Mouse (Mus musculus) right cerebral cortex, adult 2 months (tissue): ENCODE results near the gene Hipk3.

ENCODE experiments used
- DNase-seq, 2 experiments: peaks; one replicate each; pipeline ENCODE4 v3.0.0; 2021 to 2022; ENCODE audit warnings: low spot score in 2 of 2

Gene Hipk3

DNA sequence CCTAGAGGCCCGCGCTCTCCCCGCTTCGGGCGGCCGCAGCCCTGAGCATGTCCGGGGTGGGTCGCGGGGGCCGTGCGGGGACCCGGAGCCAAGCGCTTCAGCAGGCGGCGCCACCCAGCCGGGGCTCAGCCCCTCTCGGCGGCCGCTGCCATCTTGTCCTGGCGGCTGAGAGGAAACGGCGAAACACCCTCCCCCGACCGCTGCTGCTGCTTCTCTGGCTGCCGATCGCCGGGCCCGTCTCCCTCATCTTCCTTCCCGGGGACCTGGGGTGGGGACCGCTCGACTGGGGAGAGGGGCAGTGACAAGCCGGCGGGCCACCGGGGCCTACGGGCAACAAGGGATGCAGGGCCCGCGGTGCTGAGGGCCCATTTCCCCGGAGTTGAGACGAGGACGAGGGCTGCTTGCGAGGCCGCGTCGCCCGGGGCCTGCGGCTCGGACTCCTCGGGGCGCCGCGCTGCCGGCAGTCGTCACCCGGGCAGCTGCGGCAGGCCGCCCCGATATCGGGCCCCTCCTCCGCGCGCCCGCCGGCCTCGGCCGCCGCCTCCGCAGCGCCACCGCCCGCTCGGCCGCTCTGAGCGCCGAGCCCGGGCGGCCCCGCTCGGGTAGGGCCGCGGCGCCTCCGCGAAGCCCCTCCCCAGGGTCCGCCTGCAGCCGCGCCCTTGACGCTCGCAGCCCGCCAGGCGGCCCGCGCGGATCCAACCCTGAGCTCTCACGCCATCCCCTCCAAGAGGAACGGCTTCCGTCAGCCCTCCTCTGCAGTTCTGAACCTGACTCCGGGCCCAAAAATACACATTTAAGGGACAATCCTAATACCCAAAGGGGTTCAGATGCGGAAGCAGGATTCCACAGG lies at the start of gene Hipk3:
TSS of gene Hipk3 (minus strand) at position 496 of the 850 bp plus-strand sequence.
- DNase-seq = peak; percentile 65 to 77

DNA sequence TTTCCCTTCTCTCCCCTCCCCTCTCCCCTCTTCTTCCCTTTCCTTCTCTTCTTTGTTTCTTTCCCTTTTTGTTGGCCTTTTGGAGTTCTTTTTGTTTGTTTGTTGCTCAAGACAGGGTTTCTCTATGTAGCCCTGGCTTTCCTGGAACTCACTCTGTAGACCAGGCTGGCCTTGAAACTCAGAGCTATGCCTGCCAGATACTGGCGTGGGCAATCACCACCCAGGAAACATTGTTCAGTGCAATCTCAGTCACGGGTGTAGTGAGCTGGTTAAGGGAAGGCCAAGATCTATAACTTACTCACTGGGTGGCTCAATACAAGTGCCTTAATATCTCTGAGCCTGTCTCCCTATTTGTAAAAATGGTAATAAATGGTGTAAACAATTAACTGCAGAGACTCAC lies 46.0 kb upstream of the Hipk3 start:
- DNase-seq = no peak

DNA sequence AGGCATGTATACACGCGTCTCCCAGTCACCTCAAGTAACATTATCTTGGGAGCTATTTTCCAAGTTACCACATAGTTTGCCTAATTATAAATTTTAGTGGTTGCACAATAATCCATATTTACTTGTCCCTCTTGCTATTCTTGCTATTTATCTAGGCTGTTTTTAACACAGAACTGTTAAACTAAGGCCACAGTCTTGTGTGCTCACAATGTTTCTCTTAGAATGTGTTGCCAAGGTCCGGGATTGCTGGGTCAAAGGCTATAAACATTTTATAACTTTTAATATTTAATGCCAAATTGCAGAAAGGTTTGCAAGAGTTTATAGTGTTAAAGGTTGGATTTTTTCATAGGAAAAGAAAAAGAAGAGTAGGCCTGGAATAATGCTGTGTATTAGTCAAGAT lies 40.5 kb upstream of the Hipk3 start:
- no peak for DNase-seq

DNA sequence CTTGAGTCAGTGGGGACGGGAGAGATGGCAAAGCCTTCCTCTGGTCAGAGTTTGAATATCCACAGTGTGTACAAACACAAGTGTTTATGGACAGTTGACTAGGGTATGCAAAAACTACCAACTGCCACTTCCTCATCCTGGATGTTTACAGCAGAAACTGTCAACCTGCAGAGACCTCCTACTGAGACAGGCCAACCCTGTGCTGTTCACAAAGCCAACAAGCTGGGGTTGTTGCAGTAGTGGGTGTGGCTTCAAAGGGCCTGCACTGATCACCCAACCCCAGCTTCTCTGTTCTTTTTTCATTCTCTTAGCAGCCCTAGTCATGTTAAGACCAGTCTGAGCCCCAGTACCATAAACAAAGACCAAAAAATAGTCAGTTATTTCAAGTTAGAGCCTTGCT lies 38.3 kb upstream of the Hipk3 start:
- DNase-seq = no peak

DNA sequence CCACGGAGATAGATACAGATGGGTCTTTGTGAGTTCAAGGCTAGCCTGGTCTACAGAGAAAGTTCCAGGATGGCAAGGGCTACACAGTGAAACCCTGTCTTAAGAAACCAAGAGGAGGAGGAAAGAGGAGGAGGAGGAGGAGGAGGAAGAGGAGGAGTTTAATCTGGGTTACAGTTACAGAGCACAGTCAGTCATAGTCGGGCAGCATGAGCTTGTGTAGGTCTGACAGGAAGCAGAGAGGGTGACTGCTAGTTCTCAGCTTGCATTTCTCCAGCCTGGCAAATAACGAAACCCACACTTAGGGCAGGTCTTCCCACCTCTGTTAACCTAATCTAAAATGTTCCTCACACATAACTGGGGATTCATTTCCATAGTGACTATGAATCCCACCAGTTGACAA lies 32.3 kb upstream of the Hipk3 start:
- no peak for DNase-seq

DNA sequence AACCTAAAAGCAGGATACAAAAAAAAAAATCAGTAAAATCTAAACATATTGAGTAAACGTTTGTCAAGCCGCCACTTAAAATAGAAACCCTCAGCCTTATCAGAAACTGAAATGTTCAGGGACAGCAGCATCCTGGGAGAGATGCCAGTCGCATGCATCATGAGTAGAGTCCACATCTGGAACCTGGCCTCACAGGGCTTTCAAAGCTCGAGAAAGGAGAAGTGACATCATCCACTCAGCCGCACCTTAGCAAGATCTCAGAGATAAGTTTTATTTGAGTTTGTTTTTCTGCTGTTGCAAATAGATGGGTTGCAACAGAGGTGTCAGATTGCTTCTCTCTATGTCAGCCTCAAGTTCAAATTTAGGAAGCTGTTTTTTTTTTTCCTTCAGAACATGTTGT lies 31.3 kb upstream of the Hipk3 start:
- DNase-seq = peak in 1 of 2 experiments; percentile 10

DNA sequence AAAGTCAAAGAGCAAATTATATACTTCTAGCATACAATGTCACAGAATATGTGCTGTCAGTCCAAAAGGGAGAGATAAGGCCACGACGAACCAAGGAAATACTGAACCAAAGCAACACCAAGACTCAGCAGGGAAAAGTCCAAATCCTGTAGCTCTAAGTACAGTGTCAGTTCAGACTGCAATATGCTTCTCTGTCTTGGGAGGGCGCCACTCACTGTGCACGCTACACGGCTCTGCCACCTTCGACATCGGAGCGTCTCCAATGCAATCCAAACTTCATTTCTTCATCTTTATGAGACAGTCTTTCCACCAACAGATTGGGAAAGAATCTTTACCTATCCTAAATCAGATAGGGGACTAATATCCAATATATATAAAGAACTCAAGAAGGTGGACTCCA lies 17.4 kb upstream of the Hipk3 start:
- no peak for DNase-seq

DNA sequence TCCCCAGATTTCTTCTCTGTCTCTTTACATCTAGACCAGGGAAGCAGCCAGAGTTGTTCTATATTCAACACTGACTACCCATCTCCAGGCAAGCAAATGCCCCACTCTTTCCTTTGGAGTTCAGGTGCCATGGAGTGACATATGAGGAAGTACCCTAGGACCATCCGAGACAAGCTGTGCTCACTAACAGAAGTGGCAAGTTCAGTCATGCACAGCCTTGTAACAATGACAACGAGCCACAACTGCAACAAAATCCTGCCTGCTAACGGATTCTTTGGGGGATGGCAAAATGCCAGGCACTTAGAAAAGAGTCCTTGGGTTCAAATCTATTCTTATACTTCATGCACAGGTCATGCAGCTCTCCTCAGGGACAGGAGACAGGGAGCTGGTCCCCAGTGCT lies 8.1 kb upstream of the Hipk3 start:
- DNase-seq = no peak

DNA sequence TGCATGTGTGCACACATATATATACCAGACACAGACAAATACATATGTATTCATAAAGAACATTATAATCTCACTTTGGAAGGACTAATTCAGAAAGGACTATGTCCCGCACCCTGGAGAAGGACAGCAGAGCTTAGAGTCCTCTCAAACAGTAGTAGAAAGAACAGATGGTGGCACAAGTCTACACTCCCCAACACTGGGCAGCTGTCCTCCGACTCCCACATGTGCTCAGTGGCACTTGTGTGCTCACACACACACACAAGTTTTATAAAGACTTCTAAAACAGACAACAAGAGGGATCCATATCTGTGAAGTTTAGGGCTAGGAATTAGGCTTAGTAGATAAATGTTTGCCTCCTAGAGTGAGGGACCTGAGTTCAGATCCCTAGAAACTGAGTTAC lies 6.8 kb upstream of the Hipk3 start:
- DNase-seq = no peak

DNA sequence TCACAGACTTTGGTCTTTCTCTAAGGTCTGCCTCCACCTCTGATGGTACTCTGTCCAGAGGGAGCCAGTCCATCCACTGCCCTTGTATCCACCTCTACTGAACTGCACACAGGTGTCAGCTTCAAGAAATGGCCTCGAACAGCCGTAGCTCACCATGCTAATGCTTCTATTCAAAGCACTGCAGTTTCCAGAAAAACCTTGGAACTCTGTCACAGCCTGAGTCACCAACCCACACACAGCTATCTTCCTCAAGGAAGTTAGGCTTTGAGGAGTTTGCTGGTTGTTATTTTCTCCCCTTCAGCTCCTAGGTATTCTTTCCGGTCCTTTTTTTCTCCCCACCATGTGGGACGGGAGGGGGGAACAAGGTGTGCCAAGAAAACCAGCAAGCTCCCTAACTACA lies 3.5 kb upstream of the Hipk3 start:
- DNase-seq = peak; percentile 63 to 70

DNA sequence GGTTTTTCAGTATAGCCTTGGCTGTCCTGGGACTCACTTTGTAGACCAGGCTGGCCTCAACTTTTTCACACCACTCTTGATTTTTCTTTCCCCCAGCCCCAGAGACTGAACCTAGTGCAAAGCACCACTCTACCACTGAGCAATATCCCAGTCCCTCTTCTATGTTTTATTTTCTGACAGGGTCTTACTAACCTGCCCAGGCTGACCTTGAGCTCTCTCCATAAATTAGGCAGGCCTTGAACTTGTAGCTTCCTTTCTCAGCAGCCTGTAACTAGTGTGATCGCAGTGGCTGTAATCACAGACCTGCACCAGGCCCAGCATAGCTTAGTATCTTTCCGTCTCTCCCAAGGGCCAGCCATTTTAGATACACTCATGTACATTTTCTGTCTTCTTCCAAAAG lies 3.0 kb upstream of the Hipk3 start:
- DNase-seq = no peak

DNA sequence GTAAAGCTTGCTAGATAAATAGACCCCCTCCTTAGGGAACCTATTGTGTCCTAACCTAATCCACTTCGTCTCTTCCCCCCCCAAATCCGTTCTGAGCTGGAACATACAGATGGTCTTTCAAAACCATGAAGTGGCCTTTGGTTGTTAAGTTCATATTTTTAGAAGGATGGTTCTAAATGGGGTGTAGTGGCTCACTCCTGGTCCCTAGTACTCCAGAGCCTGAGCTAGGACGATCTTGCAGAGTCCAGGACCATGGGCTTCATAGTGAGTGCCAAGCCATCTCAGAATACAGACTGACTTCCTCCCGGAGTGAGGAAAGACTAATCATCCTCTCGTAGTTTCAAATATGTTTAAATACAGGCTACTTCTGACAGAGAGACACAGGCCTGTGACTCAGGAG lies 2.0 kb upstream of the Hipk3 start:
- no peak for DNase-seq

DNA sequence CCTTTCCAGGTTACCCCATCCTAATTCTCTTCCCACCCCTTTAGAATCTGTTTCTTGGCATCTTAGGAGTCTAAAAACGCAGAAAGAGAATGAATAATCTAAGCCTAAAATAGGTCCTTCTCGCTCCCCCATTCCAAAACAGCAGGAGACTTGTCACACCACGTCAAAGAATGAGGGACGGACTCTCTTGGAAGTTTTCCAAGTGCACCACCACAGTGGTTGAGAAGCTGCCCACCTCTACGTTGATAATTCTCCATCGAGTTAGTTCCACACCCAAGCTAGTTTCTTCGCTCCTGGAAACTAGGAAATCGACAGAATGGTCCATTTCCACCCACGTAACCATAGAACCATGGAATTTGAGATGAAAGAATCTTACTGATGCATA lies 547 bp upstream of the Hipk3 start:
- DNase-seq = peak in 1 of 2 experiments; percentile 48

DNA sequence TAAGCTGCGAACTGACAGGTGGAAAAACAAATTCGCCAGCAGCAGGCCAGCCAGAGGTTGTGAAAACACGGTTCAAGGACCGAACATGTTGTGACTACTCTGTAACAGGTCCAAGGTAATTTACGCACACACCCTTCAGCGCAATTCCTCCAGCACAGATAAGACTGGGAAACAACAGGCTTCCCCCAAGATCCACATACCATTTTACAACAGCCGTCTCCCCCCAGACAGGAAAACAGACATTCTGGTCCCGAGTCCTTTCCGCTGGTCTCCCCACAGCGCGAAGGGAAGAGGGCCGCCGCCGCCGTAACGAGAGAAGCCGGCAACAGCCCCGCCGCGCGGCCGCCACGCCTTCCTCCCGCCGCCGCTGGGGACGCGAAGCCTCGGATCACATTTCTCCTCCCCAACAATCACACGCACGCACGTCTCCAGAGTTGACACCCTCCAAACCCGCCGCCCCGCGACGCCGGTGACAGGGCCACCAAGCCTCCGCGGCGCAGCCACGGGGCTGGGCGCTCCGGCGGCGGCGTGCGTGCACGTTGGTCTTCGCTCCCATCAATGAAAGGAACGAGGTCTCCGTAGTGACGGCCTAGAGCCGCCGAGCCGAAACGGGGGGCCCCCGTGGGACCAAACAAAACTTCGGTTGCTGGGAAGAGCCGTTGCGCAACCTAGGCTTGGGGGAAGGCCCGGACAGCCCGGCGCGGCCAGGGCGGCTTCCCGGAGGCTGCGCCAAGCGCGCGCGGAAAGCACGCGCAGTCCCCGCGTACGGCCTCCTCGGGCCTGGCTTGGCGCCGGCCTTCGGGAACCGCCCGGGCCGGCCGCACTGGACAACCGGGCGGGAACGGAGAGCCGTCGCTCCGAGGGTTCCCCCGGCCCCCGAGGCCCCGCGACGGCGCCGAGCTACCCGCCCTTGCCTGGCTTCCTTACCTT lies 960 bp downstream of the Hipk3 start:
- peak; percentile 81 to 84 for DNase-seq

DNA sequence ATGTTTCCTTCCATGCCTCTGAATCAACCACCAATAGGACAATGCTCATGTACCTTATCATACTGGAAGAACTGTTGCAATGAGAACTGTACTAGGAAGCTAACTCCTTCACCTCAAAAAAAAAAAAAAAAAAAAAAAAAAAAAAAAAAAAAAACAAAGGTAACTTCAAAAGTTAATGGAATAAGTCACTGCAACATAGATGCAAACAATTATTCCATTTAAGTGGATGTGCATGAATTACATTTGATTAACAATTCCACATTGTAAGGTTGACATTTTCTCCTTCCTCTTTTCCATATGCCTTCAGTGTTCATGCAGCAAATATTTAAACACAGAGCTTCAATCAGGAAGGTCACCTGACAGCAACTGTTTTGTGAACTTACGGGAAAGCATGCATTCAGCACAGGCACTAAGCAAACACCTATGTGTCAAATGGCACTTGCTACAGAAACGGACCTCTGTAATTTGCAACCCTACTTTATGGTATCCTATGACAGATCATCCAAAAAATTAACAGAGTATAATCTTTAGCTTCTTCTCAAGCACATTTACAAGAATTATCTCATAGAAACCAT lies 2.9 kb downstream of the Hipk3 start:
- DNase-seq = no peak

DNA sequence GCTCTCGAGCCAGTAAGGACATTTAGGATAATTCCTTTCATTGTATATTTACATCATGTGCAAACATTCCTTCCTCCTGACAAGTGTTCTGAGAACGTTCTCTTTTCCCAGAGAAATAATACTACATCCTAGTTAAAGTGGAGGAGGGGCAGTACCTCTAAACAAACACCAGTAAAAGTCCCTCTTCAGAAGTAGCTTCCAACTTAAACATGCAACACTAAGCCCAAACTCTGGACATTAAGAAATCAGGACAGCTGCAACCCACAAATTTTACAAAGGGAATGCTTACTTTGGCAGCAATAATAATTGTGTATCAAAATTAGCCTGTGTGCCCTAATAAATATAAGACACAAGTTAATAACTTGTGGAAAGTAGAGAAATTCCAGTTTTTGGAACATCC lies 3.5 kb downstream of the Hipk3 start:
- no peak for DNase-seq

DNA sequence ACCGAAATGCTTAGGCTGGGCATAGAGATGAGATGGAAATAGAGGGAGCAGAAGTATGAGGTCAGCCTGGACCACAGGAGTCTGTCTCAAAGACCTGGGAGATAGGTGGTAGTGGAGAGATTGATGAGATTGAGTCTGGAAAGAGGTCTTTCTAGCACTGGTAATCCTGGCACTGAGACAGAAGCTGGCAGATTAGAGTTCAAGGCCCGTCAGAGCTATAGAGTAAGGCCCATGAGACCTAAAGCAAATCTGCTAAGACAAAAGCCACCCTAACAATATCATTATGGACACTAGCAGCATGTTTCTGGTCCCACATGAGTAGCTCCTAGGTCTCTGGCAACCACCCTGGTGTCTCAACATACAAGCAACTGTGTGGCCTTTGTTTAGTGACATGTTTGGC lies 4.4 kb downstream of the Hipk3 start:
- no peak for DNase-seq

DNA sequence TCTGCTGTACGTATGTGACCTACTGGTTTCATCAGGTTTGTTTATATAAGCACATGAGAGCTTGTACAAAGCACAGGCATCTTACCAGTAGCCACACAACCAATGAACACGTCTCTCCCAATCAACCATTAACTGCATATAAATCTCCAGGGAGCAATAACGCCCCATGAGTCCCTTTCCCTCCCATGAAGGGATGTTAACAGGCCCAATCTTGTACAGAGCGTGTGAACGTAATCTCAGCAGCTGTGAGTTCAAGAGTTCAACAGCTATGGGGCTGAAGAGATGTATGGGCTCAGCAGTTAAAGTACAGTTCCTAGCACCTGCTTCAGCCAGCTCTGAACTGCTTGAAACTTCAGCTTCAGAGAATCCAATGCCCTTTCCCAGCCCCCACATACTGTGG lies 9.8 kb downstream of the Hipk3 start:
- no peak for DNase-seq

DNA sequence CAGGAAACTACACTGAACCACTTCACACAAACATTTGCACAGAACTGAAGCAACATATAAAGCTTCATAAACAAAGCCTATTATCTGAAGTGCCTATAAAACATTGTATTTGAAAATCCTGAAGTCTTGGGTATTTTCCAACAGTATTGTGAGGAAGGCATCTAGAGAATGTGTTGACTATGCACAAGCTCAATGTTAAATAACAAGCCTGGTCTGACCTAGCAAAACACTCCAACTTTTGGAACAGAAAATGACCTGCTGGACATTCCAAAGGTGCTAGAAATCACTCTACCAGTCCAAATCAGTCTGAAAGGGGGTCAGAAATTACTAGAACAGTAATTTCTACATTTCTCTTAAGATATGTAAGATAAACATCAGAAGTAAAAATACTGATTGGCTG lies 12.1 kb downstream of the Hipk3 start:
- DNase-seq = no peak

DNA sequence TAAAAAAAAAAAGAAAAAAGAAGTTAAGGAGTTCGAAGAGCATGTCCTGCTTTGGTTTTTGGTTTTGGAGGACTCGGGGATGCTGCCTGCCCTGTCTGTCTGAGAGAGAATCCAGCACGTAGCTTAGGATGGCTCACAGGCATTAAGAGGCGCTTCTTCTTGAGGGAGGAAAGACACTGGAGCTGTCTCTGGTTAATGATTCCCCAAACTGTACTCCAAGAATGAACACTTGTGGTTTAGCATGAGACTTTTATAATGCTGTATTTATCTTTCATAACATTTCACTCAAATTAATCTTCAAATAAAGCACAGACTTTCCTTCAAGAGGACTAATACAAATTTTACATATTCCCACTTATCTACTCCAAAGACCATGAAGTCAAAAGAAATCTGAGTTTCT lies 15.2 kb downstream of the Hipk3 start:
- no peak for DNase-seq

DNA sequence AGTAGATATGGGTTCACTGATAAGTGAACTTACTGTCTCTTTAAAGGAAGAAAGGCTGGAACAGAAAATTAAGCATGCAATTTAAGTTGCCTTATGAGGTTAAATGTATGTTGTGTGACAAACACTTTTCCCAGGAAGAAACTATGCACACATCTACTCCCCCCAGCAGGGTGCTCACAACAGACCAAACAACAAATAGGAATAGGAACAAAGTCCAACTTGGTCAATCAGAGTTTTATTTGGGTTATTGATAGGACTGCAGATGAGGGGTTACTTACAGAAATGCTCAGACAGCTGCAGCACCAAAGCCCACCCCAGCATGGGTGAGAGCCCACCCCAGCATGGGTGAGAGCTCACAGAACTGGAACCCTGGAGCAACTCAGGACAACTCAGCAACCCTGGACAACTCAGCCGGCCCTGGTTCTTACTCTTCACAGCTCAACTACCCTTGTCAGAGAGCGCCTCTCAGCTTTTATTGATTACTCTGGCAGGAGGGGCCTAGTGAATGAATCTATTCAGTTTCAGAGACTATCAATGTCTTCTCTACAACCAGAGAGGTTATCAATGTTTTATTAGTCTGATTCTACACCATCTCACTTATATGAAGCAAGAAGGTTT lies 16.7 kb downstream of the Hipk3 start:
- DNase-seq = no peak

DNA sequence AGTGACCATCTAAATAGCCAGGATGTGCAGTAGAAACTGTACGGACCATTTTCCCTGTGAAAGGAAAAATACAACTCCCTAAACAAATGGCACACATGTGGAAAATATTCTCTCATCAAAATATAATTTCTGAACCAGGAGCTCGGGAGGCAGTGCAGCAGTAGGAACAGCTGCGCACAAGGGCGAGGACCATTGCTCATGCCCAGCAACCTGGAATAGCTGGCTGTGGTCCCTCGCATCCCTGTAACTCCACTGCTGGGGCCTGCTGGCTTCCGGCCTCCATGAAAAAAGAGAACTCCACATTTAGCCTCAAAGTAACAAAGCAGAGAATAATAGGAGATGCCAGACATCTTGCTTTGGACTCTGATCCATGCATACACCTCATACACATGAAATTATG lies 22.2 kb downstream of the Hipk3 start:
- DNase-seq = no peak
